Mouse (Mus musculus) liver, postnatal 0 days (tissue): ENCODE data around the gene Raet1e. TPM values are rescaled to one million over a fixed set of nuclear protein-coding genes. Genes with fewer than 3 reads are reported as not detected.
"Not testable (repeated sequence)": the region's sequence is repeated elsewhere in the genome, so short reads cannot be mapped to it uniquely, and the experiment has no call there.

Experiments used
- ATAC-seq: fragments of 200-750 bp; cut with Nextera tagmentation; 2 replicates; pipeline ENCODE4 v1.8.0; 2017; ENCODE audit warnings: mild to moderate bottlenecking, moderate library complexity
- DNase-seq: peaks from one replicate; pipeline ENCODE4 v3.0.0-alpha.2; 2016
- H3K27ac ChIP-seq: fragments of 300-500 bp; sonication (generic); 2 replicates; pipeline ENCODE4 v1.5.1; 2014; ENCODE audit warnings: antibody characterized with exemption, moderate library complexity, mild to moderate bottlenecking, low read depth
- H3K27me3 ChIP-seq: fragments of 300-500 bp; sonication (generic); 2 replicates; pipeline ENCODE4 v1.6.1; 2014; ENCODE audit warnings: low read length, control low read depth, mixed read lengths; ENCODE audit not compliant: insufficient read depth
- H3K36me3 ChIP-seq: fragments of 300-500 bp; sonication (generic); replicated peaks from 2 replicates; pipeline ENCODE4 v1.6.1; 2014; ENCODE audit warnings: mild to moderate bottlenecking, control low read depth, low read length, moderate library complexity, mixed read lengths; ENCODE audit not compliant: insufficient read depth
- H3K4me1 ChIP-seq: fragments of 300-500 bp; sonication (generic); 2 replicates; pipeline ENCODE4 v1.6.1; 2014; ENCODE audit warnings: antibody characterized with exemption, mild to moderate bottlenecking, control low read depth; ENCODE audit not compliant: insufficient read depth
- H3K4me2 ChIP-seq: fragments of 300-500 bp; sonication (generic); 2 replicates; pipeline ENCODE4 v1.6.1; 2014; ENCODE audit warnings: low read depth, mild to moderate bottlenecking, low read length, moderate library complexity, mixed read lengths
- H3K4me3 ChIP-seq: fragments of 300-500 bp; sonication (generic); 2 replicates; pipeline ENCODE4 v1.5.1; 2014; ENCODE audit warnings: low read depth, low read length
- H3K9ac ChIP-seq: fragments of 300-500 bp; sonication (generic); replicated peaks from 2 replicates; pipeline ENCODE4 v1.6.1; 2014; ENCODE audit warnings: mild to moderate bottlenecking, moderate library complexity
- H3K9me3 ChIP-seq: fragments of 300-500 bp; sonication (generic); 2 replicates; pipeline ENCODE4 v1.6.1; 2016; ENCODE audit warnings: mild to moderate bottlenecking, control low read depth, low read length, mixed read lengths
- WGBS: fragments of 180-500 bp; shearing (Covaris S2); extraction: QIAGEN DNeasy Blood & Tissue Kit; methylation state at CpG from one replicate; pipeline ENCODE4 v1.1.7; 2014; ENCODE audit not compliant: insufficient replicate concordance; 5-methylcytosine and 5-hydroxymethylcytosine counted together
- polyA plus RNA-seq: library from polyadenylated mRNA; unstranded; fragments of >200 nt; fragmentation: Nextera tagmentation; extraction: Ambion mirVana; gene quantifications from 2 replicates; pipeline ENCODE4 v1.2.1, GENCODE M21; 2015

Raet1e gene
- polyA plus RNA-seq, 1 experiment from 2014 or later, result 2.1 TPM

- not testable (repeated sequence) for H3K36me3 ChIP-seq, ATAC-seq, H3K27me3 ChIP-seq, H3K9ac ChIP-seq, H3K4me3 ChIP-seq, DNase-seq, H3K9me3 ChIP-seq, H3K27ac ChIP-seq, H3K4me2 ChIP-seq, H3K4me1 ChIP-seq
Observed at GRCm38 (mm10) chr10:22169116-22169515, 10.7 kb downstream of the Raet1e start.

- not testable (repeated sequence) for H3K4me1 ChIP-seq, H3K36me3 ChIP-seq, H3K4me3 ChIP-seq, H3K9me3 ChIP-seq, DNase-seq, H3K27ac ChIP-seq, H3K4me2 ChIP-seq, H3K27me3 ChIP-seq, H3K9ac ChIP-seq
- peak; percentile 51 for ATAC-seq
- 67% methylated on average over 4 of the region's 5 CpGs for WGBS
Observed at GRCm38 (mm10) chr10:22172431-22173334, 14.3 kb downstream of the Raet1e start.

GRCm38 (mm10) chr10:22173335-22174189 lies 15.2 kb downstream of the Raet1e start:
- H3K9ac ChIP-seq, ATAC-seq, H3K4me1 ChIP-seq, H3K27ac ChIP-seq, H3K27me3 ChIP-seq, DNase-seq, H3K36me3 ChIP-seq, H3K4me3 ChIP-seq, H3K9me3 ChIP-seq, H3K4me2 ChIP-seq: not testable (repeated sequence)
- 11% methylated on average over 10 of the region's 17 CpGs for WGBS

GRCm38 (mm10) chr10:22174190-22174487 lies 15.8 kb downstream of the Raet1e start:
- not testable (repeated sequence) for H3K27ac ChIP-seq, H3K36me3 ChIP-seq, H3K27me3 ChIP-seq, H3K4me2 ChIP-seq, H3K4me1 ChIP-seq, H3K9me3 ChIP-seq, DNase-seq, ATAC-seq, H3K9ac ChIP-seq, H3K4me3 ChIP-seq
- 46% methylated on average over 1 of the region's 2 CpGs for WGBS

- not testable (repeated sequence) for H3K36me3 ChIP-seq, H3K27ac ChIP-seq, H3K4me3 ChIP-seq, DNase-seq, H3K4me1 ChIP-seq, H3K9me3 ChIP-seq, H3K4me2 ChIP-seq, H3K9ac ChIP-seq, H3K27me3 ChIP-seq
- WGBS, result 70% methylated on average over 2 of the region's 2 CpGs
- ATAC-seq, result peak; percentile 83
Observed at GRCm38 (mm10) chr10:22176515-22176914, 18.1 kb downstream of the Raet1e start.

- not testable (repeated sequence) for ATAC-seq, H3K9ac ChIP-seq, DNase-seq, H3K4me3 ChIP-seq, H3K4me2 ChIP-seq, H3K27ac ChIP-seq, H3K36me3 ChIP-seq, H3K27me3 ChIP-seq, H3K9me3 ChIP-seq, H3K4me1 ChIP-seq
- 0% methylated on average over 6 of the region's 10 CpGs for WGBS
Observed at GRCm38 (mm10) chr10:22191035-22191434, 32.7 kb downstream of the Raet1e start.

GRCm38 (mm10) chr10:22201352-22201751 lies 43.0 kb downstream of the Raet1e start:
- no CpG with 5 or more reads among the region's 3 CpGs for WGBS
- H3K4me1 ChIP-seq, ATAC-seq, H3K9me3 ChIP-seq, H3K36me3 ChIP-seq, H3K9ac ChIP-seq, H3K4me2 ChIP-seq, H3K27ac ChIP-seq, H3K4me3 ChIP-seq, DNase-seq, H3K27me3 ChIP-seq: not testable (repeated sequence)

GRCm38 (mm10) chr10:22202784-22203583 lies 44.6 kb downstream of the Raet1e start:
- not testable (repeated sequence) for DNase-seq, H3K27ac ChIP-seq, H3K4me2 ChIP-seq, H3K4me3 ChIP-seq, H3K27me3 ChIP-seq, ATAC-seq, H3K4me1 ChIP-seq, H3K9me3 ChIP-seq, H3K36me3 ChIP-seq, H3K9ac ChIP-seq
- WGBS, result no CpG with 5 or more reads among the region's 2 CpGs

- H3K9ac ChIP-seq, H3K27ac ChIP-seq, H3K4me2 ChIP-seq, DNase-seq, H3K4me3 ChIP-seq, ATAC-seq, H3K27me3 ChIP-seq, H3K4me1 ChIP-seq, H3K36me3 ChIP-seq, H3K9me3 ChIP-seq: not testable (repeated sequence)
- whole genome bisulfite sequencing, result 65% methylated on average over 1 of the region's 1 CpGs
Observed at GRCm38 (mm10) chr10:22206443-22206842, 48.1 kb downstream of the Raet1e start.
